Mouse (Mus musculus) cerebellum, adult 2 months (tissue): ENCODE measurements at regions not wholly inside any gene's neighbourhood (a gene's known extent, or its start where the extent isn't known, plus 50 kb on each side); places are given as distances from the start of the nearest gene placed in this dataset.

Experiments
- DNase-seq, 2 experiments: peaks; one replicate each; pipeline ENCODE4 v3.0.0; 2021
- H3K27ac ChIP-seq: fragments of 200-500 bp; 2 replicates; pipeline ENCODE4 v1.5.1; 2012; ENCODE audit warnings: low read length, control low read depth, inconsistent platforms; ENCODE audit not compliant: insufficient read depth
- H3K27me3 ChIP-seq: fragments of 200-500 bp; 2 replicates; pipeline ENCODE4 v1.6.1; 2012; ENCODE audit warnings: inconsistent platforms, mild to moderate bottlenecking, low read length, moderate library complexity; ENCODE audit not compliant: control insufficient read depth, insufficient read depth
- H3K4me1 ChIP-seq: fragments of 200-500 bp; 2 replicates; pipeline ENCODE4 v1.6.1; 2011; ENCODE audit warnings: low read length; ENCODE audit not compliant: control insufficient read depth, insufficient read depth
- H3K4me3 ChIP-seq: fragments of 200-500 bp; replicated peaks from 2 replicates; pipeline ENCODE3; 2011; ENCODE audit warnings: mild to moderate bottlenecking, low read depth, low read length, control low read depth; ENCODE audit not compliant: insufficient read depth
- CTCF ChIP-seq: fragments of 200-500 bp; IDR thresholded peaks from 2 replicates; pipeline ENCODE4 v1.5.1; 2011; ENCODE audit warnings: low read depth, mild to moderate bottlenecking, control low read depth, low read length, moderate library complexity, borderline replicate concordance; ENCODE audit not compliant: insufficient read depth
- POLR2A ChIP-seq: fragments of 200-500 bp; IDR thresholded peaks from 2 replicates; pipeline ENCODE4 v1.6.1; 2011; ENCODE audit warnings: low read length, control low read depth, borderline replicate concordance; ENCODE audit not compliant: insufficient read depth
- WGBS: fragments of 180-500 bp; shearing (Covaris S2); methylation state at CpG from one replicate; pipeline ENCODE4 v1.1.7; 2018; 5-methylcytosine and 5-hydroxymethylcytosine counted together

DNA sequence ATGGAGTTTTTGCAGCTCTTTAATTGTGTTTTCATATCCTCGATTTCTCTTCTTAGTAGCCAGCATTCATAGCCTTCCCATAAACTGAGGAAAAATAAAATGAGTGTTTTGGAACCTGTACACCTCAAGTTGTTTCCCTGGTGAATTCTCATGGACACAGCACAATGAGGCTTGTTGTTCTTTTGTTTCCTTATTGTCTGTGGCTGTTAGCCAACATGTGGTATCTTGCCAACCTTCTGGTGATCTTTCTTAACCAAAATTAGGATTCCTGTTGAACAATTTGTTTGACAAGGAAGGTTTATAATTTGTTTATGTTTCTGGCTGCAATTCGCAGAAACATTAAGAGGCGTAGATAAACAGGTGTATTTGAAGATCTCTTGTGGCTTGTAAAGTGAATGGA is 2618.1 kb upstream of the Pcdh20 start:
- peak in 1 of 2 experiments; percentile 19 for DNase-seq
- no peak for TF ChIP-seq POLR2A
- no peak for TF ChIP-seq CTCF
- Histone ChIP-seq H3K4me1 (no peaks in the 10 kb centered on the region), H3K27me3 (no peaks in the 10 kb centered on the region), H3K27ac (no peak overlapping the region), H3K4me3 (no peak overlapping the region)
- WGBS = 39% methylated on average over 3 of the region's 3 CpGs
